Mouse (Mus musculus): Measurements from ENCODE around the gene Neu1. TPM values are rescaled to one million over a fixed set of nuclear protein-coding genes. Genes with fewer than 3 reads are reported as not detected.

The Neu1 gene
- polyA plus RNA-seq, 1 experiment, result 13.6 TPM

DNA sequence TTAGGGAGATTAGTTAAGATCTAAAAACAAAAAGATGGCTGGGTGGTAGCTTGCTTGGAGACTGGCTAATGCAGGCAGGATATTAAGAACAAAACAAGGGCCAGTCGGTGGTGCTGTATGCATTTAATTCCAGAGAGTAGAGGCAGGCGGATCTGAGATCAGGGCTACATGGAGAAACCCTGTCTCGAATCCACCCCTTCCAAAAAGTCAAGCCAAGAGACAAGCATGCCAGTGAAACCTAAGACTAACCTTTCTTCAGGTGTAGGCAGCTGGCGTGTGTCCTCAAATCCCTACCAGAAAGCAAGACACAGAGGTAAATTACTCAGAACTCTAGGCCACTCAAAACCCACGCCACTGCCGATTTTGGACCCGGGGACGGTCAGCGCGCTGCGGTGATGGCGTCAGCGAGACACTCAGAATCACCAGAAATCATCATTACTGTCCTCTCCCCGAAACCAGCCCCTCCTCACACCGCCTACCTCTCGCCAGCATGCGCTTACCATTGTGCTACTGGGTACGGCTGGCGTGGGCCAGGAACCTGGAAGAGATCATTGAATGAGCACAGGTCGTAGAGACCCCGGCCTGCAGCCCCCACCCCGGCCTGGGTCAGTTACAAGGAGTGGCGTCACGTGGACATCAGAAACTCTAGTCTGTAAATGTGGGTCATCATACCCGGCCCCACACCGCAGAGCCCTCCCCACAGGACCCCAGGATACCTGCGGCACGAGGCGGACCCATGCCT is 20.8 kb downstream of the Neu1 start:
- TF ChIP-seq EP300 (IDR thresholded peaks at IDR 0.05; ENCODE audit: insufficient read depth, low read depth, low read length), result no peak
- no peak for TF ChIP-seq CTCF (IDR thresholded peaks at IDR 0.05; ENCODE audit: low read depth, low read length)
- no peak for TF ChIP-seq POLR2A (IDR thresholded peaks at IDR 0.05; ENCODE audit: insufficient read depth, low read length)
- Histone ChIP-seq H3K9me3 (replicated peaks; ENCODE audit: control insufficient read depth, insufficient read depth, low read length, poor library complexity, severe bottlenecking) (no peaks in the 10 kb centered on the region), H3K27ac (ENCODE audit: insufficient read depth, low read length) (peak overlapping the region; percentile 97), H3K9ac (ENCODE audit: low read depth, poor library complexity, severe bottlenecking) (peak overlapping the region; percentile 99), H3K4me3 (ENCODE audit: low read depth, low read length) (peak overlapping the region; percentile 96), H3K27me3 (ENCODE audit: control insufficient read depth, insufficient read depth, low read length, poor library complexity, severe bottlenecking) (no peaks in the 10 kb centered on the region), H3K4me1 (ENCODE audit: control insufficient read depth, insufficient read depth, low read length) (no peaks in the 10 kb centered on the region), H3K36me3 (ENCODE audit: control insufficient read depth, insufficient read depth, low read length, poor library complexity, severe bottlenecking) (peaks cover 26% of the 10 kb centered on the region)

DNA sequence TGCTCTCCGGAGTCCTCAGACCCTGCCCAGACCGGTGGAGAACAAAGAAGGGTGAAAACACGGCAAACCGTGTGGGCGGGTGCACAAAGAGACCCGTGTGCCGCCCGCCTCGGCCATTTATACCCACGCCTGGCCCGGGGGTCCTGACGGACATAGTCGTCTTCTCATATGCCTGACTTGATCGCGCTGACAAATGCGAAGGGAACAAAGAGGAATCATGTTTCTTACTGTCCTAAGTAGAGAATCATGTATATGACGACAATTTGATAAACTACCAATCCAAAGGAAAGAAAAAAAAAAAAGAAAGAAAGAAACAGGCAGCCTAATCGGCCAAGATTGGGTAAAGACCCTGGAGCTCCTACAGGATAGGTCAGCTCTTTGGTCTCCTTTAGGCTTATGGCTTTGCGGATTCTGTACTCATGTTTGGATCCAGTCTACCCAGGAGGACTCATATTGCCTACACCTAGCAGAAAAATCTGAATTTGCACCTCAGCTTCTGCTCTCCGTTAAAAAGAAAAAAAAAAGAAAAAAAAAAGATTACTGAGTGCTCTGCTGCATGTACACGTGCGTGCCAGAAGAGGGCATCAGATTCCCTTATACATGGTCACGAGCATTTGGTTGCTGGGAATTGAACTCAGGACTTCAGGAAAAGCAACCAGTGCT is 21.5 kb downstream of the Neu1 start:
- TF ChIP-seq CTCF (IDR thresholded peaks at IDR 0.05; ENCODE audit: low read depth, low read length) (no peak), EP300 (IDR thresholded peaks at IDR 0.05; ENCODE audit: insufficient read depth, low read depth, low read length) (no peak), POLR2A (IDR thresholded peaks at IDR 0.05; ENCODE audit: insufficient read depth, low read length) (peak; percentile 97)
- Histone ChIP-seq H3K36me3 (ENCODE audit: control insufficient read depth, insufficient read depth, low read length, poor library complexity, severe bottlenecking) (peaks cover 26% of the 10 kb centered on the region), H3K27me3 (ENCODE audit: control insufficient read depth, insufficient read depth, low read length, poor library complexity, severe bottlenecking) (no peaks in the 10 kb centered on the region), H3K9ac (ENCODE audit: low read depth, poor library complexity, severe bottlenecking) (peak overlapping the region; percentile 99), H3K27ac (ENCODE audit: insufficient read depth, low read length) (peak overlapping the region; percentile 97), H3K4me3 (ENCODE audit: low read depth, low read length) (peak overlapping the region; percentile 96), H3K4me1 (ENCODE audit: control insufficient read depth, insufficient read depth, low read length) (no peaks in the 10 kb centered on the region), H3K9me3 (replicated peaks; ENCODE audit: control insufficient read depth, insufficient read depth, low read length, poor library complexity, severe bottlenecking) (no peaks in the 10 kb centered on the region)

DNA sequence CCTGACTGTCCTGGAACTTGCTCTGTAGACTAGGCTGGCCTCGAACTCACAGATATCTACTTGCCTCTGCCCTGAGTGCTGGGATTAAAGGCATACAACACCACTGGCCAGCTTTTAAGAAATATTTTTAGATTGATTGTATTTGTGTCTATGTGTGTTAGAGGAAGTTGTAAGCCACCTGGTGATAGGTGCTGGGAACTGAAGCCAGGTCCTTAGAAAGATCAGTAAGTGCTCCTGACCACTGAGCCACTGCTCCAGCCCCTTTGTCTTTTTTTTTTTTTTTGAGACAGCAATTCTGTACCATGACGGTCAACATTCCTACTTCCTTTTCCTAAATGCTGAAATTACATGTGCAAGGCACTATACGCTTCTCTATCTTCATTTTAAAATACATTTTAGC is 22.2 kb downstream of the Neu1 start:
- Histone ChIP-seq H3K9me3 (replicated peaks; ENCODE audit: control insufficient read depth, insufficient read depth, low read length, poor library complexity, severe bottlenecking) (no peaks in the 10 kb centered on the region), H3K4me1 (ENCODE audit: control insufficient read depth, insufficient read depth, low read length) (no peaks in the 10 kb centered on the region), H3K27me3 (ENCODE audit: control insufficient read depth, insufficient read depth, low read length, poor library complexity, severe bottlenecking) (no peaks in the 10 kb centered on the region), H3K4me3 (ENCODE audit: low read depth, low read length) (peak overlapping the region; percentile 30), H3K27ac (ENCODE audit: insufficient read depth, low read length) (peak overlapping the region; percentile 76), H3K36me3 (ENCODE audit: control insufficient read depth, insufficient read depth, low read length, poor library complexity, severe bottlenecking) (peaks cover 26% of the 10 kb centered on the region), H3K9ac (ENCODE audit: low read depth, poor library complexity, severe bottlenecking) (peak overlapping the region; percentile 99)
- TF ChIP-seq POLR2A (IDR thresholded peaks at IDR 0.05; ENCODE audit: insufficient read depth, low read length) (no peak), EP300 (IDR thresholded peaks at IDR 0.05; ENCODE audit: insufficient read depth, low read depth, low read length) (no peak), CTCF (IDR thresholded peaks at IDR 0.05; ENCODE audit: low read depth, low read length) (no peak)

DNA sequence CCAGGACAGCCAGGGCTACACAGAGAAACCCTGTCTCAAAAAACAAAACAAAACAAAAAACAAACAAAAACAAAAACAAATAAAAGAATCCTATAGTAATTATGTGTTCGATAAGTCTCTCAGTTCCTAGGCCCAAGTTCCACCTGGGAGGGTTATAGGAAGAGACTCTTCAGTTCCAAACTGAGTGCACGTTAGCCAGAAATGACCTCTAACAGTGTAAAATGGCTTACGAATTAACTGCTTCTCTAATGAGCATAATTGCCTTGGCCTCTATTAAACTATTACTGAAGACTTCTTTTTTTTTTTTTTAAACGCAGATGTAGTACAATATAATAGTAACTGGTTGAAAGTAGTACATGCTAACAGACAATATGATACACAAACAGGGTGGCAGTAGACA is 22.9 kb downstream of the Neu1 start:
- Histone ChIP-seq H3K36me3 (ENCODE audit: control insufficient read depth, insufficient read depth, low read length, poor library complexity, severe bottlenecking) (peaks cover 26% of the 10 kb centered on the region), H3K9me3 (replicated peaks; ENCODE audit: control insufficient read depth, insufficient read depth, low read length, poor library complexity, severe bottlenecking) (no peaks in the 10 kb centered on the region), H3K4me3 (ENCODE audit: low read depth, low read length) (no peak overlapping the region), H3K9ac (ENCODE audit: low read depth, poor library complexity, severe bottlenecking) (no peak overlapping the region), H3K27ac (ENCODE audit: insufficient read depth, low read length) (no peak overlapping the region), H3K4me1 (ENCODE audit: control insufficient read depth, insufficient read depth, low read length) (no peaks in the 10 kb centered on the region), H3K27me3 (ENCODE audit: control insufficient read depth, insufficient read depth, low read length, poor library complexity, severe bottlenecking) (no peaks in the 10 kb centered on the region)
- TF ChIP-seq EP300 (IDR thresholded peaks at IDR 0.05; ENCODE audit: insufficient read depth, low read depth, low read length) (no peak), POLR2A (IDR thresholded peaks at IDR 0.05; ENCODE audit: insufficient read depth, low read length) (no peak), CTCF (IDR thresholded peaks at IDR 0.05; ENCODE audit: low read depth, low read length) (no peak)

DNA sequence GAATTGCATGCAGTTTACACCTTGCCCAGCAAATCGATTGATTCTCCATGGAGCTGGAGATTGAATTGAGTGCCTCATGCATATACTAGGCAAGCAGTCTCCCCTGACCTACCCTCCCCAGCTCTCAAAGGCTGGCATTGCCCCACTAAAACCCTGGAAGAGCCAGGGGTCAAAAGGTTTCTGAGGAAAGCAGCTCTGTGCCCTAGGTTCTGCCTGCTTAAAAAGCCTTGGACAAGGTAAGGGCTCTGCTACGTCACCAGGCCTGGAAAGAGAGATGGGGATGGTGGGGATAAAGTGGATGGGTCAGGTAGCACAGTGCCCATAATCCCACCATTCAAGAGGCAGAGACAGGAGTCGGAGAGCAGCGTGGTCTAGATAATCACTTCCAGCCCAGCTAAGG is 23.8 kb downstream of the Neu1 start:
- H3K9ac ChIP-seq (ENCODE audit: low read depth, poor library complexity, severe bottlenecking), result no peak overlapping the region
- no peak overlapping the region for H3K4me3 ChIP-seq (ENCODE audit: low read depth, low read length)

DNA sequence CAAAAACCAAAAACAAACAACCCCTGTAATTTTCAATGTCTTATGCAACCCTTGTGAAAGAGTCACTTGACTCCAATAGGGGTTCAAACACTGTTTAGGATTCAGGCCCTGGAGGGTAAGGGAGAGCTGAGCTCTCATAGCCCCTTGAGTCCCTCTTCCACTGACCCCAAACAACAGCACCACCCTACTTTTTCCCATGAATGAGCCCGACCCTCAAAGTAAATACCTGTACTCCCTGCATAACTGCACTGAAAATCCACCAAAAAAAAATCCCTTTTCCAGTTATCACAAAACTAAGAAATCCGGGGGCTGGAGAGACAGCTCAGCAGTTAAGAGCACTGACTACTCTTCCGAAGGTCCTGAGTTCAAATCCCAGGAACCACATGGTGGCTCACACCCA is 24.8 kb downstream of the Neu1 start:
- H3K4me1 ChIP-seq (ENCODE audit: control insufficient read depth, insufficient read depth, low read length), result no peaks in the 10 kb centered on the region
- no peak overlapping the region for H3K9ac ChIP-seq (ENCODE audit: low read depth, poor library complexity, severe bottlenecking)
- no peaks in the 10 kb centered on the region for H3K9me3 ChIP-seq (replicated peaks; ENCODE audit: control insufficient read depth, insufficient read depth, low read length, poor library complexity, severe bottlenecking)
- peaks cover 12% of the 10 kb centered on the region for H3K36me3 ChIP-seq (ENCODE audit: control insufficient read depth, insufficient read depth, low read length, poor library complexity, severe bottlenecking)
- no peak overlapping the region for H3K4me3 ChIP-seq (ENCODE audit: low read depth, low read length)
- no peak overlapping the region for H3K27ac ChIP-seq (ENCODE audit: insufficient read depth, low read length)
- TF ChIP-seq CTCF (IDR thresholded peaks at IDR 0.05; ENCODE audit: low read depth, low read length), result no peak
- TF ChIP-seq POLR2A (IDR thresholded peaks at IDR 0.05; ENCODE audit: insufficient read depth, low read length), result no peak
- TF ChIP-seq EP300 (IDR thresholded peaks at IDR 0.05; ENCODE audit: insufficient read depth, low read depth, low read length), result no peak
- no peaks in the 10 kb centered on the region for H3K27me3 ChIP-seq (ENCODE audit: control insufficient read depth, insufficient read depth, low read length, poor library complexity, severe bottlenecking)

More for the DNA sequence above, 23.8 kb downstream of the Neu1 start:
- no peak for TF ChIP-seq POLR2A (IDR thresholded peaks at IDR 0.05; ENCODE audit: insufficient read depth, low read length)
- no peak for TF ChIP-seq EP300 (IDR thresholded peaks at IDR 0.05; ENCODE audit: insufficient read depth, low read depth, low read length)
- no peak for TF ChIP-seq CTCF (IDR thresholded peaks at IDR 0.05; ENCODE audit: low read depth, low read length)
- Histone ChIP-seq H3K4me1 (ENCODE audit: control insufficient read depth, insufficient read depth, low read length) (no peaks in the 10 kb centered on the region), H3K36me3 (ENCODE audit: control insufficient read depth, insufficient read depth, low read length, poor library complexity, severe bottlenecking) (peaks cover 22% of the 10 kb centered on the region), H3K27me3 (ENCODE audit: control insufficient read depth, insufficient read depth, low read length, poor library complexity, severe bottlenecking) (no peaks in the 10 kb centered on the region), H3K27ac (ENCODE audit: insufficient read depth, low read length) (no peak overlapping the region), H3K9me3 (replicated peaks; ENCODE audit: control insufficient read depth, insufficient read depth, low read length, poor library complexity, severe bottlenecking) (no peaks in the 10 kb centered on the region)

All from ES-Bruce4 (cell line).